Mouse (Mus musculus): ENCODE data around the gene Naxd. TPM values are rescaled to one million over a fixed set of nuclear protein-coding genes. Genes with fewer than 3 reads are reported as not detected.
A peak's percentile ranks its signal among the peaks of the same experiment; 100 is the strongest.
"Not testable (repeated sequence)": the region's sequence is repeated elsewhere in the genome, so short reads cannot be mapped to it uniquely, and the experiment has no call there.

Gene Naxd
- polyA plus RNA-seq, 1 experiment, result 107 TPM

DNA sequence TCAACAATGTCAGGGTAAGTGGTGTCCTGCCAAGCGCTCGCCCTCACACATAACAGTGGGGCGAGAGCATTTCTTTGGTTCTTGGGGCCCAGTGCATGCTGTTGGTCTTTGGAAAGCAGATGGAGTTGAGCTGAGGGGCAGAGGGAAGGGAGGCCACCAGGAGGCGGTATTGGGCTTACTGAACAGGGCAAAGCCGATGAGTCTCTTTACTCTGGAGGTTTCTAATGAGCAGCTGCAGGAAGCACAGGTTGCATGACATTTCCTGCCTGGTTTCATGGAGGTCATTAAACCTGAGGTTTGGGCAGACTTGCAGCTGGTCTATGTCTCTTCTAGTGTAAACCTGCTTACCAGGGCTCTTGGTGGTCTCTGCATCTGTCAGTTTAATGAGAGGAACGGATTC lies 9.5 kb downstream of the Naxd start:
- peak in 1 of 2 experiments; percentile 38 for DNase-seq (ENCODE audit: extremely low spot score in 1 of 2, low spot score in 1 of 2)

DNA sequence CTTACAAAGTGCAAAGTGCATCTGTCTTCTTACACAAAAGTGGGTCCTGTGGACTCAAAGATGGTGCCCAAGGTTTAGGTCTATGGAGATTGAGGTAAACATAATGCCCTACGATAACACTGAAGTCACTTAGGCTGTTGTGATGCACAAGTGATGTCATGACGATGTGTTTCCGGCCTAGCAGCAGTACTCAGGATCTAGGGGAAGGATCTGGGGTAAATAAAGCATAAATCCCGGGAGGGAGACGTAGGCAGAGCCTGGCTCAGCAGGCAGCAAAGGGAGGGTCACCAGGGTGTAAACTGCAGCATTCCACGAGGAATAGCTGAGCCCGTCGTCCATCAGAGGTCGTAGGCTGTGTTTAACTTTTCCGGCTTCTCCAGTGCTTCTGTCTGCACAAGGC lies 11.6 kb downstream of the Naxd start:
- no peak for DNase-seq (ENCODE audit: extremely low spot score in 1 of 2, low spot score in 1 of 2)

DNA sequence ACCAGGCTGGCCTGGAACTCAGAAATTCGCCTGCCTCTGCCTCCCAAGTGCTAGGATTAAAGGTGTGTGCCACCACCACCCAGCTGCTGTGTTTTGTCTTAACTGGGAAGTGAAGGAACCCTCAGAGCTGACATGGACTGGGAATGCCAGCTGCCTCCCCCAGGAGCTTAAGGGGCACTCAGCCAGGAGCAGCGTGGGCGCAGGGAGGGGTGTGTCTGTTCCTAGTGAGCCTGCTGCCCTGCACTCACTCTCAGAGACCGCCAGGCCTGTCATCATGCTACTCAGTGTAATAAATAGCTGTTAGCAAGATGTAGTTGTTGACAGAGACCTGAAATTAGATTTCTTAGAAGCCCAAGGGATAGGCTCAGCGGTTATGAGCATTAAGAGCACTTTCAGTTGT lies 13.7 kb downstream of the Naxd start:
- DNase-seq (ENCODE audit: extremely low spot score in 1 of 2, low spot score in 1 of 2), result no peak

DNA sequence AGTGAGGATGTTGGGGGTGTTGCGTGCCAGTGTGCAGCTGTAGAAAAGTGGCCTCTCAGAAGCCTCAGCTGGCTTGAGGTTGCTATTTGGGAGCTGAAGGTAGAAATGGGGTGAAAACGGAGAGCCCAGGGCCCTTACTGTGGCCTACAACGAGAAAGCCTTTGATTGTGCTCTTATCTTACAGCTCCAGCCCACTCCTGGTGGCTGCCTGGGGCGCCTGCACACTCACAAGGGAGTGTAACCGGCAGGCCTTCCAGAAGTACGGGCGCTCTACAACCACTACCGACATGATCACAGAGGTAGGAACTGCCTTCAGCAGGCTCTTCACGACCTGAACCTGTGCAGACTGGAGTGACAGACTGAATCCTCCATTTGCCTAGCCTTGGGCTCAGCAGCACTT lies 15.4 kb downstream of the Naxd start:
- no peak for DNase-seq (ENCODE audit: extremely low spot score in 1 of 2, low spot score in 1 of 2)

DNA sequence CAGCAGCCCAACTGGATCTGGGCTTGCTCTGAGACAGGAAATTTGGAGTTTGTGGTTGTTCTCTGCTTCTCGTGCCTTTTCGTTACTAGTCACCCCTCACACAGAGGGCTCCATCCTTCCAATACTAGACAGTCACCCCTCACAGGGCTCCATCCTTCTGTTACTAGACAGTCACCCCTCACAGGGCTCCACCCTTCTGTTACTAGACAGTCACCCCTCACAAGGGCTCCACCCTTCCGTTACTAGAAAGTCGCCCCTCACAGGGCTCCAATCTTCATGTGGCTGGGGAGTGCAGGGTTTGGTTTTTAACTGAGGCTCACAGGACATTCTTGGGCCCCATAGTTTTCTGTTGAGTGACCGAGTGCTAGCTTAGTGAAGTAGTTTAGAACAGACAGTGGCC lies 15.9 kb downstream of the Naxd start:
- no peak for DNase-seq (ENCODE audit: extremely low spot score in 1 of 2, low spot score in 1 of 2)

DNA sequence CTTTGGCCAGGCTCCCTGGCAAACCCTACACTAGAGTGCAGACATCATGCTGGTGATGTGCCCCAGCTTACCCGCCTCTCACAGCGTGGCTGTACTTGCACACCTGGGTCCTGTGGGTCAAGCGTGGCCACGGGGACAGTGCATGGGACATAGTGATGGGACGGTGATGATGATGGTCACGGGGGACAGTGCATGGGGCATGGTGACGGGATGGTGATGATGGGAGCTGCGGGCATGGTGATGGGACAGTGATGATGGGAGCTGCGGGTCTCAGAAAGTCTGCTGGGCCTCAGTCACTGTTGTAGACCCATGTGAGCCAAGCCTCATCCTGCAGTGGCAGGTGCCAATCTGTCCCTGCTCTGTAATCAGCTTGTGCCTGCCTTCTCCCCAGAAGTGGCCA lies 19.0 kb downstream of the Naxd start:
- no peak for DNase-seq (ENCODE audit: extremely low spot score in 1 of 2, low spot score in 1 of 2)

DNA sequence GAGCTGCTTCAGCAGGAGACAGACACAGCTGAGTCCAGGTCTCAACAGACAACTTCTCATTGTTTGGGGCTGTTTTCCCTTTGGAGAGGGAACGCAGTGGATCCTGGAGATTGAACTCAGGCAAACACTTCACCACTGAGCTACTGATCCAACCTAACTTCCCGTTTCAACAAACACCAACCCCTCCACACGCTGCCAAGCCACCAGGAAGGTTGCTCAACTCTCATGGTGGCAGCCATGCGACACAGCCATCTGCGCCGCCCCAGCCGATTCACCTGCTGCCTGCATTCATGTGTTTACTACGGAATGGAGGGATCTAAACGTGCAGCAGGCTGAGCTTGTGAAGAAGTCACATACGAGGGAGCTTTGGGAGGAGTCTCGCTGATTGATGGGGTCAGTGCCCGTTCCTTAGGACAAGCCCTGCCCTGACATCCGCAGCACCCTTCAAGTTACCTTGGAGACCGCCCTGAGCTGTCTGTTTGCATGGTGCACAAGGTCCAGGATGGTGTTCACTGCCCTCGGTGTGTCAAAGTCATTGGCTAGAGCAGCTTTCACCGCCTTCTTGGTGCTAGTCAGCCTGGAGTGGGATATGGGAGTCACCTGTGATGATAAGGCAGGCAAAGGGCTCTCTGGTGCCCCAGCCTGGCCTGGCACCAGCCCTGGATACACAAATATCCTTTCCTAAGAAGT lies 20.2 kb downstream of the Naxd start:
- DNase-seq (ENCODE audit: extremely low spot score in 1 of 2, low spot score in 1 of 2), result no peak

DNA sequence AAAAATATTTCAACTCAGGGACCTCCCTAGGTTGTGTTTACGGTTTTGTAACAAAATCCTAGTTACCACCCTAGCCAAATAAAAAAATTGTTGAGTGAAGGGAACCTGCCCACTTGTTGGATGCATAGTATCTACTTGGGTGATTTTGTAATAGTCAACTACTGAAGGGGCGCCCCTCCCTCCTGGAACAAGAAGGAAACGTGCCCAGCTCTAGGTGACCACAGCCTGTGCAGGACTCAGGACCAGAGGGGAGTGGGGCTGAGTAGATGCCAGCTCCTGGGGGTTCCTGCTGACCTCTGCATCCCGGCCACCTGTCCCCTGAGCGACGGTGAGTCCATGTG lies 20.7 kb downstream of the Naxd start:
- DNase-seq (ENCODE audit: extremely low spot score in 1 of 2, low spot score in 1 of 2), result no peak

DNA sequence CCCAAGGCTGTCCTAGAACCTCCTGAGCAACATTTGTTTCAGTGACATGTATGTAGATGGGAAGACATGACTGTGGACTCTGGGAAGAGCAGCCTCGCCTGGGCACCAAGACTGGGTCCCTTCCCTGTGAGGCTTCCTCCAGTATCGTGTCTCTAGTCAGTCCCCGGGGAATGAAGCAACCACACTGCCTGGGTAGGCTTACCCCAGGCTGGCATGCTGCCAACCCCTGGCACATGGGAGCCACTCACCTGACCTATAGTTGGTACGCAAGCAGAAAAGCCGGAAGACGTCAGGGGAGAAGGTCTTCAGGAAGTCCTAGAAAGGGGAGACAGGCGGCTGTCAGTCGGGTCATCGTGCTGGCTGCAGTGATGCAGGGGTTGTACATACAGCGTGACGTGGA lies 21.4 kb downstream of the Naxd start:
- no peak for DNase-seq (ENCODE audit: extremely low spot score in 1 of 2, low spot score in 1 of 2)

DNA sequence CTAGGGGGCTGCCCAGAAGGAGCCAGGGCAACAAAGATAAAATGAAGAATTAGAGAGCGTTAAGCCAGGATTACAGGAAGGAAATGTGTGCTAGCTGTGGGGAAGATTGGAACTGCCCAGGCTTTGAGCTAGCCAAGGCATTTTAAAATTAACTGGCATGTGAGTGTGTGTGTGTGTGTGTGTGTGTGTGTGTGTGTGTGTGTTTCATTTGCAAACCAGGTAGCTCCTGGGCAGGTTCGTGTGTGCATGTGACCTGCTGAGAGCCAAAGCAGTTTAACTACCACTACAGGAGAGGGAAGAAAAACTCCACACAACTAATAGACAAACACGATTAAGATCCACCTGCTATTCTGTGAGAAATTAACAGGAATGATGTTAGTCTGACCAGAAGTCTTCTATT lies 26.0 kb downstream of the Naxd start:
- no peak for DNase-seq (ENCODE audit: extremely low spot score in 1 of 2, low spot score in 1 of 2)

DNA sequence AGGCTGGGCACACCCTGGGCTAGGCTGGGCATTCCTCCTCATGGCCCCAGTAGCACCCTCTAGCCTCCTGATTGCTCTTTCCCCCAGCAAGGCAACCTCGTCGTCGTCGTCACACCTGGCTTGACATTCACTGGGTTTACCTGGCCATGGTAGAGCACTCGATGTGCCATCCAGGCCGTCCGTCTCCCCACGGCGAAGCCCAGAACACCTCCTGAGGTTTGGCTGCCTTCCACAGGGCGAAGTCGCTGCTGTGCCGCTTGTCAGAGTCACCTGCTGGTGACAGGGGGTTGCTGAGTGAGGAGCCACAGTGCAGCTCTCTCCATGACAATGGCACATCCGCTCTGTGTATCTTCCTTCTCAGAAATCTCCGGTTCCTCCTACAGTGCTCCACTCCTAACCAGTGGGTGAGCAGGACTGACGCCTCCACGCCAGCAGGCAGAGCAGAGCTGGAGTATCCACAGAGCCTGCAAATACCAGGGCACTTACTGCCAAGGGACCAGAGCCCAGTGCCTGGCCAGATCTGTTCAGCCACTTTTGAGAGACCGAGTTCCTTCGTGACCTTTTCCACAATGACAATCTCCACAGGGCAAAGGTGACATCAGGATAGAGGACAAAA lies 33.0 kb downstream of the Naxd start:
- peak in 1 of 2 experiments; percentile 35 for DNase-seq (ENCODE audit: extremely low spot score in 1 of 2, low spot score in 1 of 2)

DNA sequence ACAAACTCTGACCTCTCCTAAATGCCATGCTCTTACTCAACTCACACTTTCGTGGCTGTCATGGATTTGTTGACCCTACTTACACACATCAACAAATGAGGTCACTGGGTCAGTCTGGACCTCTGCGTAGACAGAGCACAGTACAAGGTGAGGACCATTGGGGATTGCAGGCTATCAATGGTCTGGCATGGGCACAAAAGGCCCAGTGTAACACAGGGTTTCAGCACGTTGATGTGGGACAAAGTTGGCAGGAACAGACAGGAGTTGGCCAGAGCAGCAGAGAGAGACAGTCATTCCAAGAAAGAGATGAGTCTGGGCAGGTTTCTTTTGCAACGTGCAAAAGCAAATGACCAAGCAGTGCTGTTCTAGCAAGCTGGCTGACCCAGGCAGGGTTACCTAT lies 33.5 kb downstream of the Naxd start:
- no peak for DNase-seq (ENCODE audit: extremely low spot score in 1 of 2, low spot score in 1 of 2)

DNA sequence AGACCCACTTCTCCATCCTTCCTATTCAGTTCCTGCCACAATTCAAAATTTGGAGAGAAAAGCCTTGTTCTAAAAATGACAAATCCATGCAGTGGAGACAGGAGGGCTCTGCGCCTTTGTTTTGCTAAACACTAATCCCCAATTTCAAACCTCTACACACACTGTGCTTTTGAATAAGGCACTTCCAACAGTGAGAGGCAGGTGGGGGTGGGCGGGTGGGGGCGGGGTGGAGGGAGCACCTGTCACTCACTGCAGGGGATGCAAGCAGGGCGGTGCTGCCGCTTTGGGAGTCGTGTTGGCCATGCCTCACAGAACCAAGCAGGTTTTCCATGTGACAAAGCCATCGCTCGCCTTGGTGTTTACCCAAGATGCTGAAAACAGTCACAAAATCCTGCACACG lies 37.2 kb downstream of the Naxd start:
- no peak for DNase-seq (ENCODE audit: extremely low spot score in 1 of 2, low spot score in 1 of 2)

DNA sequence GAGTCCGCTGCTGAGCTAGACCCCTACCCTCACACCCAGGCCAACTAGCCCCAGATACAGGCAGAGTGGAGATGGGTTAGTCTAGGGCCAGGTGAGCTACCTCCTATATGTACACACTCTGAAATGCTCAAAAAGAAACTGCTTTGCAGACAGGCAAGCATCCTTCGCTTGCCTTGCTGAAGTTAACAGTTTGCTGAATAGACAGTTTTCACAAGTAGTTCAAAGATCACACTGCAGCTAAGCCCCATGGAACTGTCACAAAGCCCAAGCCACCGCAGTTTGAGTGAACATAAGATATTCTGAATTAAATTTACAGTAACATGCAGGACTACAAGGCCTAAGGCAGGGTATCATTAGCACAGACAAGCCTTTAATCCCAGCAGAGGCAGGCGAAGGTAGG lies 41.7 kb downstream of the Naxd start:
- DNase-seq (ENCODE audit: extremely low spot score in 1 of 2, low spot score in 1 of 2), result no peak

DNA sequence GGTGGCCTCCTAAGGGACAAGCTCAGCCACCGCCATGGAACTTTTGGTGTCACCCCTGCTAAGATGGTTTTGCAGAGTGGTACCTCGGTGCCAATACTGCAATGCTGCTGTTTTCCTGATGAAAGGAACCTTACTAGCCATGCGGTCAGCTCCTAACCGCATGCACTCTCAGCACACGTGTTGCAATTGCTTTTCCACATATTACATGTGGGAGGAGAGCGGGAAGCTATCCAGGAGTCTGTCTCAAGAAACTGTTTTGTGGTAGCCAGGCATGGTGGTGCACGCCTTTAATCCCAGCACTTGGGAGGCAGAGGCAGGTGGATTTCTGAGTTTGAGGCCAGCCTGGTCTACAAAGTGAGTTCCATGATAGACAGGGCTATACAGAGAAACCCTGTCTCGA lies 42.9 kb downstream of the Naxd start:
- no peak for DNase-seq (ENCODE audit: extremely low spot score in 1 of 2, low spot score in 1 of 2)

DNA sequence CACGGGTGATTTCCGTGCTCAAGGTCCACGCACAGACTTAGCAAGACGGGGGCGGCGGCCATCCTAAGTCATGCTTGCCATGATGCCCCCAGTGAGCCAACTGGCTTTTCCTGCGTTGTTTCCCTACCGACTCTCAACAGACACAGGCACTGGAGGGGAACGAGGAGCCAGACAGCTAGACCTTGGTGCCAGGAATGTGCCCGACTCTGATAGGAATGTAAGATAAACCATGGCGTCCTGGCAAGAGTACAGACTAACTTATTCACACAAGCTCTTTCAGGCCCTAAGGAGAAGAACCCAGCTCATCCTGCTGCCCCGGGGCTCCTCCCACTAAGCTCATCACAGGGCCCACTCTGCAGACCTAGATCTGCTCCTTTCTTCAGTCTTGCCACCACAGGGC lies 44.7 kb downstream of the Naxd start:
- no peak for DNase-seq (ENCODE audit: extremely low spot score in 1 of 2, low spot score in 1 of 2)

DNA sequence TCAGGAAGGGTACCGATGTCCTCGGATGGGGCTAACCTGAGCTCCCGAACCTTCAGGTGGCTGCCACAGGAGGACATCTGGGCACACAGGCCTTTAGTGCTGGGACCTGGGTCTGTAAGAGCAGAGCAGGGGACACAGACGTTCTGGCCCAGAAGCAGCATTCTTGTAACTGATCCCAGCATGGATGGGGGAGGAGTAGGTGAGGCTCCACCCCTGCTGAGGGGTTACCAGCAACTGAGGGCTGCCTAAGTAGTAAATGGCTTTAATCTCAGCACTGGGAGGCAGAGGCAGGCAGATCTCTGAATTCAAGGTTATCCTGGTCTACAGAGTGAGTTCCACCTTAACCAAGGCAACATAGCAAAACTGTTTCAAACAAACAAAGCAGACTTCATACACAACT lies 45.6 kb downstream of the Naxd start:
- DNase-seq (ENCODE audit: extremely low spot score in 1 of 2, low spot score in 1 of 2), result no peak

DNA sequence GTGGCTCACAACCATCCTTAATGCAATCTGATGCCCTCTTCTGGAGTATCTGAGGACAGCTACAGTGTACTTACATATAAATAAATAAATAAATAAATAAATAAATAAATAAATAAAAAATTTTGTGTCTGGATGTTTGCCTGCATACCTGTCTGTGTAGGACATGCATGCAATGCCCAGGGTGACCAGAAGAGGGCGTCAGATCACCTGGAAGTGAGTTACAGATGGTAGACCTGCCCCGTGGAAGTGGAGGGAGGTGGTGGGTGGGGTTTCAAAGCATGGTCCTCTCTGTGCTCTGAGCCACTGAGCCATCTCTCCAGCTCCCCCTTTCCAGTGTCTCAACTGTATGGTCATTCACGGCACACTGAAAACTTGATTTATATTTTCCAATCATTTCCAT lies 47.1 kb downstream of the Naxd start:
- peak in 1 of 2 experiments; percentile 71 for DNase-seq (ENCODE audit: extremely low spot score in 1 of 2, low spot score in 1 of 2)

DNA sequence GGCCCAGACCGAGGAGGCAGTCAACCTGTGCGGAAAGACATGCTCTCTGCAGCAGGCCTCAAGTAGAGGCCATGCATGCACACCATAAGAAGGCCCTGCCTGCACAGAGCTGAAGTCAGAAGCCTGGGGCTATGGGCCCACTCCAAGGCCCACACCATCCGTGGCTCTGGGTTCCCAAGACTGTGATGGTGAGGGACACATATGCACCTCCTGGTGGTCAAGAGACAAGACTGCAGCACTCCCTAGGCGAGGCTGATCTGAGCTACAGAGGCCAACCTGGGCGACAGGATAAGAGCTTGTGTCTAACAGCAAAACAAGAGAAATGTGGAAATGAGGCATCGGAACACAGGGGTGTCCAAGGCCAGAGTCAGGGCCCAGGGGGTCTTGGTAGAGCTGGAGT lies 49.8 kb downstream of the Naxd start:
- DNase-seq (ENCODE audit: extremely low spot score in 1 of 2, low spot score in 1 of 2), result no peak

DNA sequence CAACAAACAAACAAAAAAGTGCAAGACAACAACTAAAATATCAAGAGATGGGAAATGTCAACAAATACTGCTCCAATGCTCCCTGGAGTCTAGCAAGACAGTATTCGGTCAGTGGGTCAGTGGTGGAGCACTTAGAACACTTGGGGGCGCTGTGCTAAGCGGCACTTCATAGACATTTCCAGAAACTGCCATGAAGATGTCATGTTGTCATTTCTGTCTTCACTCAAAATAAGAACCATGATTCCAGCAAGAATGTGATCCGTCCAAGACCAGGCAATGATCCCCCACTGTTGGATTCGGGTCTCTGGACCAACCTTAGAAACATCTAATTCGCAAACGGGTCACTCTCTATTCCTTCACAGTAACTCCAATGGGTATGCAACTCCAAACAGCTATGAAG lies 52.4 kb downstream of the Naxd start:
- DNase-seq (ENCODE audit: extremely low spot score in 1 of 2, low spot score in 1 of 2), result peak in 1 of 2 experiments; percentile 54

DNA sequence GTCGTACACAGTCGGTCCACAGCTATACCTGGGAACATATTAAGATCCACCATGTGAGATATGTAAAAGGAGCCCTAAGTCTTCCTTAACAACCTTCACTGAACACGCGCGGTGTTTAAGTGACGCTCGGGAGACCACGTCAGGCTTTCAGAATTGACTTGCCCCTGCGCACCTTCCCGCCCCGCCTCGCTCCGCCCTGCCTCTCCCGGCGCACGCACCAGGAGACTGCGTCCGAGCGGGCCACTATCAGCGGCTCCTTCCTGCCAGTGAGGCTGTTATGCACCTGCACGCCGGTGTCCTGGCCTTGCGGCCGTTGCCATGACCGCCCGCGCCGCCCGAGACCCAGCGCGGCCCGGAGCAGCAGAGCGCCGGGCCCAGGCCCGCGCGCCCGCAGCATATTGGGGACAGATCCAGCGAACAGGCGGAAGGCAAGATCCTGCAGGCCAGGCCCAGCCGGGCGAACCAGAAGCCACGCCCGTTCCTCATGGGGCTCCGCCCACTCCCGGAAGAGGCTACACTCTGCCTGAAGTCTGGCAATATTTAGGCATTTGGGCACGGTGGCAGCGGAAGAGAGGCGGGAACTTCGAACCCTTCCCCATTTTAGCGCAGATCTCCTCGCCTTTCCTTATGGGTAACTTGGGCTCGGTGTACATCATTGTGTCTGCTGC lies 53.1 kb downstream of the Naxd start, which contains the start of gene Cars2:
TSS of gene Cars2 (minus strand) at position 503 of the 668 bp plus-strand sequence.
- DNase-seq (ENCODE audit: extremely low spot score in 1 of 2, low spot score in 1 of 2), result peak; percentile 74 to 91

DNA sequence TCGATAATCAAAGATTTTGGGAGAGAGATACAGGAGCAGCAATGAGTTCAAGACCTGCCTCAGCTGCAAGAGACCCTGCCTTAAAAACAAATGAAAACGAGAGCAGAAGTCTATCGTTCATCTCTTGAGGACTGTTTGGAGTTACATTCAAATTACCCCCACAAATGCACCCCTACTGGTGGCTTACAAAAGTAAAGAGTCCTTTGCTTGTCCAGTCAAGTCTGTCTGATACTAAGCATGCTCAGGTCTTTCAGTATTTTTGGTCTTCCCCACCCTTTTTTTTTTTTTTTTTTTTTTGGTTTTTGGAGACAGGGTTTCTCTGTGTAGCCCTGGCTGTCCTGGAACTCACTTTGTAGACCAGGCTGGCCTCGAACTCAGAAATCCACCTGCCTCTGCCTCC lies 54.2 kb downstream of the Naxd start:
- DNase-seq (ENCODE audit: extremely low spot score in 1 of 2, low spot score in 1 of 2), result not testable (repeated sequence)
